Mouse (Mus musculus) embryonic fibroblast, embryonic 13.5 days (primary cell): ENCODE results near the gene Lrrc49.

Experiments
- CTCF ChIP-seq: IDR thresholded peaks from 2 replicates; pipeline ENCODE4 v1.5.1; 2011; ENCODE audit warnings: mild to moderate bottlenecking, control low read depth, low read length, moderate library complexity, borderline replicate concordance; ENCODE audit not compliant: insufficient read depth
- POLR2A ChIP-seq: IDR thresholded peaks from 2 replicates; pipeline ENCODE4 v1.6.1; 2011; ENCODE audit warnings: low read depth, mild to moderate bottlenecking, control low read depth, low read length, moderate library complexity

DNA sequence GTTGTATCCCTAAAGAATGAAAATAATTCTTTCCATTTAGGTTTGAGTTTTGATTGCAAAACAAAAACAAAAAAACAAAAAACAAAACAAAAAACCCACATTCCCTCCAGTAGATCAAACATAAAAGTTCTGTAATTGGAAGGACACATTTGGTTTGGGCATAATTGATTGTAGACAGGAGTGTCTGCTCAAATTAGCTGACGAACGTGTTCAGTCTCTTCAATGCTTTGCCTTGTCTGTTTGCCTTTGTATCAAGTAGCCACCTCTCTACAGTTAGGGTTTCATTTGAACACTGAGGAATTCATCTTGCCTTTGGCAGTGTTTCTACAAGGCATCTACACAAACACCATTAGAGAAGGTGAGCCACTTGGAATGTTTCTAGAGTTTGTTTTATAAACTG, 54.4 kb downstream of the Lrrc49 start:
- TF ChIP-seq CTCF (no peak), POLR2A (no peak)
